Mouse (Mus musculus): ENCODE results near the gene Gsk3b. TPM values are rescaled to one million over a fixed set of nuclear protein-coding genes. Genes with fewer than 3 reads are reported as not detected.
A peak's percentile ranks its signal among the peaks of the same experiment; 100 is the strongest.

Gsk3b gene
- polyA plus RNA-seq, 2 experiments: 2.9 to 10.3 TPM

GRCm38 (mm10) chr16:38255927-38256326, 167.1 kb downstream of the Gsk3b start:
- Histone ChIP-seq H3K4me2 (ENCODE audit: low read depth) (no peak overlapping the region), H3K36me3 (replicated peaks; ENCODE audit: control insufficient read depth, insufficient read depth, low read depth) (no peaks in the 10 kb centered on the region), H3K4me3 (ENCODE audit: insufficient read depth in 1 of 2, low read depth in 2 of 2, low read length in 2 of 2) (no peak overlapping the region), H3K4me1 (replicated peaks; ENCODE audit: control insufficient read depth in 2 of 2, insufficient read depth in 2 of 2, low read length in 1 of 2) (no peaks in the 10 kb centered on the region), H3K27me3 (ENCODE audit: control insufficient read depth, insufficient read depth, low read length) (no peaks in the 10 kb centered on the region), H3K9me3 (ENCODE audit: control insufficient read depth, low read length) (no peaks in the 10 kb centered on the region), H3K27ac (no peak overlapping the region), H3K9ac (replicated peaks) (no peak overlapping the region)
- 75% methylated on average over 9 of the region's 9 CpGs for WGBS (ENCODE audit: insufficient replicate concordance)
- no peak for DNase-seq (ENCODE audit: low read depth in 3 of 3, low spot score in 3 of 3)
- TF ChIP-seq EP300 (IDR thresholded peaks at IDR 0.05; ENCODE audit: low read depth): no peak
- no peak for TF ChIP-seq CTCF (IDR thresholded peaks at IDR 0.05; ENCODE audit: low read depth)
- ATAC-seq (ENCODE audit: insufficient read depth): no peak

- H3K4me1 ChIP-seq (replicated peaks; ENCODE audit: control insufficient read depth in 2 of 2, insufficient read depth in 2 of 2, low read length in 1 of 2): no peaks in the 10 kb centered on the region
- ATAC-seq (ENCODE audit: insufficient read depth): no peak
- no peaks in the 10 kb centered on the region for H3K36me3 ChIP-seq (replicated peaks; ENCODE audit: control insufficient read depth, insufficient read depth, low read depth)
- TF ChIP-seq CTCF (IDR thresholded peaks at IDR 0.05; ENCODE audit: low read depth) (no peak), EP300 (IDR thresholded peaks at IDR 0.05; ENCODE audit: low read depth) (no peak)
- no peaks in the 10 kb centered on the region for H3K27me3 ChIP-seq (ENCODE audit: control insufficient read depth, insufficient read depth, low read length)
- no peak overlapping the region for H3K4me3 ChIP-seq (ENCODE audit: insufficient read depth in 1 of 2, low read depth in 2 of 2, low read length in 2 of 2)
- no peak overlapping the region for H3K9ac ChIP-seq (replicated peaks)
- H3K9me3 ChIP-seq (ENCODE audit: control insufficient read depth, low read length): no peaks in the 10 kb centered on the region
- H3K27ac ChIP-seq: no peak overlapping the region
- WGBS (ENCODE audit: insufficient replicate concordance): 35% methylated on average over 3 of the region's 3 CpGs
- DNase-seq (ENCODE audit: low read depth in 3 of 3, low spot score in 3 of 3): no peak
- H3K4me2 ChIP-seq (ENCODE audit: low read depth): no peak overlapping the region
Observed at GRCm38 (mm10) chr16:38271601-38272000, 182.8 kb downstream of the Gsk3b start.

- H3K27ac ChIP-seq: no peak overlapping the region
- H3K27me3 ChIP-seq (ENCODE audit: control insufficient read depth, insufficient read depth, low read length): no peaks in the 10 kb centered on the region
- no peak overlapping the region for H3K4me2 ChIP-seq (ENCODE audit: low read depth)
- H3K36me3 ChIP-seq (replicated peaks; ENCODE audit: control insufficient read depth, insufficient read depth, low read depth): no peaks in the 10 kb centered on the region
- DNase-seq (ENCODE audit: low read depth in 3 of 3, low spot score in 3 of 3): no peak
- WGBS (ENCODE audit: insufficient replicate concordance): 68% methylated on average over 5 of the region's 5 CpGs
- no peak overlapping the region for H3K4me3 ChIP-seq (ENCODE audit: insufficient read depth in 1 of 2, low read depth in 2 of 2, low read length in 2 of 2)
- no peak overlapping the region for H3K9ac ChIP-seq (replicated peaks)
- TF ChIP-seq EP300 (IDR thresholded peaks at IDR 0.05; ENCODE audit: low read depth): no peak
- no peak for TF ChIP-seq CTCF (IDR thresholded peaks at IDR 0.05; ENCODE audit: low read depth)
- H3K9me3 ChIP-seq (ENCODE audit: control insufficient read depth, low read length): no peaks in the 10 kb centered on the region
- H3K4me1 ChIP-seq (replicated peaks; ENCODE audit: control insufficient read depth in 2 of 2, insufficient read depth in 2 of 2, low read length in 1 of 2): no peaks in the 10 kb centered on the region
- ATAC-seq (ENCODE audit: insufficient read depth): no peak
Observed at GRCm38 (mm10) chr16:38272483-38272882, 183.7 kb downstream of the Gsk3b start.

- 48% methylated on average over 2 of the region's 2 CpGs for WGBS (ENCODE audit: insufficient replicate concordance)
- ATAC-seq (ENCODE audit: insufficient read depth) (no peak), DNase-seq (ENCODE audit: low read depth in 3 of 3, low spot score in 3 of 3) (no peak)
- Histone ChIP-seq H3K4me1 (replicated peaks; ENCODE audit: control insufficient read depth in 2 of 2, insufficient read depth in 2 of 2, low read length in 1 of 2) (no peaks in the 10 kb centered on the region), H3K9ac (replicated peaks) (no peak overlapping the region), H3K4me3 (ENCODE audit: insufficient read depth in 1 of 2, low read depth in 2 of 2, low read length in 2 of 2) (no peak overlapping the region), H3K9me3 (ENCODE audit: control insufficient read depth, low read length) (no peaks in the 10 kb centered on the region), H3K27ac (no peak overlapping the region), H3K27me3 (ENCODE audit: control insufficient read depth, insufficient read depth, low read length) (no peaks in the 10 kb centered on the region), H3K4me2 (ENCODE audit: low read depth) (no peak overlapping the region), H3K36me3 (replicated peaks; ENCODE audit: control insufficient read depth, insufficient read depth, low read depth) (no peaks in the 10 kb centered on the region)
- TF ChIP-seq EP300 (IDR thresholded peaks at IDR 0.05; ENCODE audit: low read depth) (no peak), CTCF (IDR thresholded peaks at IDR 0.05; ENCODE audit: low read depth) (no peak)
Observed at GRCm38 (mm10) chr16:38274737-38275136, 185.9 kb downstream of the Gsk3b start.

- peaks cover 0 to 4% of the 10 kb centered on the region in 2 experiments; a peak in 1 of 4 replicates for H3K4me1 ChIP-seq (replicated peaks; ENCODE audit: control insufficient read depth in 2 of 2, insufficient read depth in 2 of 2, low read length in 1 of 2)
- no peak for TF ChIP-seq CTCF (IDR thresholded peaks at IDR 0.05; ENCODE audit: low read depth)
- TF ChIP-seq EP300 (IDR thresholded peaks at IDR 0.05; ENCODE audit: low read depth): no peak
- no peak overlapping the region for H3K4me2 ChIP-seq (ENCODE audit: low read depth)
- H3K27me3 ChIP-seq (ENCODE audit: control insufficient read depth, insufficient read depth, low read length): no peaks in the 10 kb centered on the region
- no peaks in the 10 kb centered on the region for H3K36me3 ChIP-seq (replicated peaks; ENCODE audit: control insufficient read depth, insufficient read depth, low read depth)
- no peaks in the 10 kb centered on the region for H3K9me3 ChIP-seq (ENCODE audit: control insufficient read depth, low read length)
- no peak overlapping the region for H3K27ac ChIP-seq
- H3K9ac ChIP-seq (replicated peaks): no peak overlapping the region
- DNase-seq (ENCODE audit: low read depth in 3 of 3, low spot score in 3 of 3) (no peak), ATAC-seq (ENCODE audit: insufficient read depth) (0 out of 2 replicates have a peak, but pooled peaks have one; percentile 31)
- WGBS (ENCODE audit: insufficient replicate concordance): 66% methylated on average over 5 of the region's 5 CpGs
- H3K4me3 ChIP-seq (ENCODE audit: insufficient read depth in 1 of 2, low read depth in 2 of 2, low read length in 2 of 2): no peak overlapping the region
Observed at GRCm38 (mm10) chr16:38279794-38280193, 191.0 kb downstream of the Gsk3b start.

Data from liver, embryonic 14.5 days (tissue).